24 mouse cellular contexts compared by ENCODE assay signal in the genomic region with DNA sequence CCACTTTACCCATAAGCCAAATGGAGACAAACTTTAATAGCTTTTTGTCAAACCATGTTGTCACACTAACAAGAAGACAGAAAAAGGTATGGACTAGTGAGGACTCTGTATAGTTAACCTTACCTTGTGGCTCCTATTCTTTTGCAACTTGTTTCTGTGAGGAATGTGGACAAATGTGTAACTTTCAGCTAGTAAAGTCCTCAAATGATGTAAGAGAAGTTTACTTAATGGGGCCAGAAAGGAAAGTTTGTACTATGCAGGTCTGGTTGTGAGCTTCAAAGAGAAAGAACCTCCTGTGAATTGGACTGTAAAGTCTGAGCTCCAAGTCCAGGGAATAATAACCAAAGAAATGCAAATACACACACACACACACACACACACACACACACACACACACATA.
"Had no signal": no experiment of that assay in that cellular context is flagged by ENCODE, and none has a peak within 500 bp of the region (broad histone marks: within the 10 kb centered on the region; RNA-seq: fewer than 3 reads in every experiment).

No protein-coding gene starts in this region.

- H3K36me3 ChIP-seq: heart, embryonic 10.5 days; heart, embryonic 12.5 days; hindbrain, embryonic 13.5 days; hindbrain, embryonic 15.5 days; kidney, embryonic 15.5 days; limb, embryonic 13.5 days; limb, embryonic 15.5 days had no signal

- H3K4me3 ChIP-seq: heart, embryonic 10.5 days; heart, embryonic 12.5 days; hindbrain, embryonic 13.5 days; hindbrain, embryonic 15.5 days; kidney, embryonic 15.5 days; limb, embryonic 13.5 days; limb, embryonic 15.5 days had no signal

- H3K27me3 ChIP-seq: heart, embryonic 12.5 days; hindbrain, embryonic 13.5 days; hindbrain, embryonic 15.5 days; kidney, embryonic 15.5 days; limb, embryonic 13.5 days; limb, embryonic 15.5 days had no signal

- ATAC-seq: forebrain, postnatal 0 days; hindbrain, postnatal 0 days; intestine, embryonic 16.5 days had no signal

- H3K4me2 ChIP-seq: heart, embryonic 12.5 days; hindbrain, embryonic 13.5 days; hindbrain, embryonic 15.5 days; kidney, embryonic 15.5 days; limb, embryonic 13.5 days; limb, embryonic 15.5 days had no signal

- H3K9me3 ChIP-seq: heart, embryonic 10.5 days; heart, embryonic 12.5 days; hindbrain, embryonic 13.5 days; hindbrain, embryonic 15.5 days; kidney, embryonic 15.5 days; limb, embryonic 13.5 days; limb, embryonic 15.5 days had no signal

- H3K4me1 ChIP-seq: heart, embryonic 10.5 days; heart, embryonic 12.5 days; hindbrain, embryonic 13.5 days; hindbrain, embryonic 15.5 days; kidney, embryonic 15.5 days; limb, embryonic 13.5 days; limb, embryonic 15.5 days had no signal

- H3K9ac ChIP-seq: forebrain, postnatal 0 days; heart, embryonic 12.5 days; hindbrain, embryonic 13.5 days; hindbrain, embryonic 15.5 days; kidney, embryonic 15.5 days; limb, embryonic 13.5 days; limb, embryonic 15.5 days had no signal

- H3K27ac ChIP-seq: heart, embryonic 10.5 days; hindbrain, embryonic 13.5 days; hindbrain, embryonic 15.5 days; hindbrain, postnatal 0 days; kidney, embryonic 15.5 days; kidney, postnatal 0 days; limb, embryonic 13.5 days; limb, embryonic 15.5 days had no signal

- DNase-seq: forebrain, postnatal 0 days; gastrocnemius, postnatal 10 days; gastrocnemius, postnatal 25 days; heart, adult 18-20 months; heart, postnatal 10 days; heart, postnatal 4 days; kidney, adult 11 months; kidney, adult 2 months; kidney, adult 9 months; kidney, postnatal 14 days; kidney, postnatal 36 days; layer of hippocampus, adult 9-11 months; layer of hippocampus, postnatal 36 days; left cerebral cortex, postnatal 4 days had no signal
